Mouse (Mus musculus) limb, embryonic 11.5 days (tissue): Measurements from ENCODE around the gene Sat1. TPM values are rescaled to one million over a fixed set of nuclear protein-coding genes. Genes with fewer than 3 reads are reported as not detected.

ENCODE experiments used
- ATAC-seq: fragments of 200-750 bp; cut with Nextera tagmentation; 2 replicates; pipeline ENCODE4 v1.8.0; 2017; ENCODE audit warnings: low read depth; ENCODE audit not compliant: insufficient number of reproducible peaks, low FRiP score, low TSS enrichment
- DNase-seq: peaks from one replicate; pipeline ENCODE4 v3.0.0-alpha.2; 2015; ENCODE audit warnings: low spot score
- H3K27ac ChIP-seq: fragments of 300-500 bp; sonication (generic); replicated peaks from 2 replicates; pipeline ENCODE4 v1.5.1; 2014; ENCODE audit warnings: low read depth, mild to moderate bottlenecking, low read length
- H3K27me3 ChIP-seq: fragments of 300-500 bp; sonication (generic); 2 replicates; pipeline ENCODE4 v1.6.1; 2014; ENCODE audit warnings: mild to moderate bottlenecking, low read length, mixed read lengths; ENCODE audit not compliant: control insufficient read depth, insufficient read depth
- H3K36me3 ChIP-seq: fragments of 300-500 bp; sonication (generic); 2 replicates; pipeline ENCODE4 v1.6.1; 2014; ENCODE audit warnings: mild to moderate bottlenecking, low read length, moderate library complexity, mixed read lengths; ENCODE audit not compliant: control insufficient read depth, insufficient read depth
- H3K4me1 ChIP-seq: fragments of 300-500 bp; sonication (generic); 2 replicates; pipeline ENCODE4 v1.6.1; 2014; ENCODE audit warnings: low read length, mixed read lengths; ENCODE audit not compliant: control insufficient read depth, insufficient read depth
- H3K4me2 ChIP-seq: fragments of 300-500 bp; sonication (generic); 2 replicates; pipeline ENCODE4 v1.6.1; 2014; ENCODE audit warnings: low read depth, mild to moderate bottlenecking, moderate library complexity; ENCODE audit not compliant: severe bottlenecking
- H3K4me3 ChIP-seq: fragments of 300-500 bp; sonication (generic); 2 replicates; pipeline ENCODE4 v1.5.1; 2014; ENCODE audit warnings: low read depth, low read length
- H3K9ac ChIP-seq: fragments of 300-500 bp; sonication (generic); 2 replicates; pipeline ENCODE4 v1.6.1; 2014; ENCODE audit warnings: mild to moderate bottlenecking, low read length
- H3K9me3 ChIP-seq: fragments of 300-500 bp; sonication (generic); 2 replicates; pipeline ENCODE4 v1.6.1; 2016; ENCODE audit warnings: low read length; ENCODE audit not compliant: control insufficient read depth
- WGBS: fragments of 180-500 bp; shearing (Covaris S2); extraction: QIAGEN DNeasy Blood & Tissue Kit; methylation state at CpG from one replicate; pipeline ENCODE4 v1.1.7; 2014; 5-methylcytosine and 5-hydroxymethylcytosine counted together
- polyA plus RNA-seq: library from polyadenylated mRNA; unstranded; fragments of >200 nt; fragmentation: Nextera tagmentation; extraction: Ambion mirVana; gene quantifications from 2 replicates; pipeline ENCODE4 v1.2.1, GENCODE M21; 2014

The Sat1 gene
- polyA plus RNA-seq, 1 experiment from 2014 or later: 76.0 TPM

DNA sequence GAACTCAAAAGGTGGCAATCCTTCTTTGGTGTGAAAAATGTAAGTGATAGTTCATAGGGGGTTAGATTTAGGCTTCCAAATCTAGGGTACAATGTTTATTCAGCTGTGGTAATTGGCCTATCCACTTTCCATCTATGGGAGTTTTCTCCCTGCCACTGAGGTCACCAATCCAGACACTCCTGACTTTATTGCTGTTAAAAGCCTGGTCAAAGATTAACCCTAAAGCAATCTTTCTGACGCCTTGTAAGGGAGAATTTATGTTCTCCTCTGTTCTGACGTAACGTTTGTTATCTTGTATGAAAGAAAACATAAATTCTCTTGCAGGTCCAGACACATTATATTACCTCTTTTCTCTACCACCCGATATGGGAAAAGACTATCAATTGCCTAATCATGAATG is 40.7 kb downstream of the Sat1 start:
- Histone ChIP-seq H3K27me3 (no peaks in the 10 kb centered on the region), H3K27ac (no peak overlapping the region), H3K4me2 (no peak overlapping the region), H3K4me1 (no peaks in the 10 kb centered on the region), H3K9ac (no peak overlapping the region), H3K36me3 (no peaks in the 10 kb centered on the region), H3K9me3 (no peaks in the 10 kb centered on the region), H3K4me3 (no peak overlapping the region)
- ATAC-seq (no peak), DNase-seq (no peak)
- WGBS: 46% methylated on average over 4 of the region's 4 CpGs

DNA sequence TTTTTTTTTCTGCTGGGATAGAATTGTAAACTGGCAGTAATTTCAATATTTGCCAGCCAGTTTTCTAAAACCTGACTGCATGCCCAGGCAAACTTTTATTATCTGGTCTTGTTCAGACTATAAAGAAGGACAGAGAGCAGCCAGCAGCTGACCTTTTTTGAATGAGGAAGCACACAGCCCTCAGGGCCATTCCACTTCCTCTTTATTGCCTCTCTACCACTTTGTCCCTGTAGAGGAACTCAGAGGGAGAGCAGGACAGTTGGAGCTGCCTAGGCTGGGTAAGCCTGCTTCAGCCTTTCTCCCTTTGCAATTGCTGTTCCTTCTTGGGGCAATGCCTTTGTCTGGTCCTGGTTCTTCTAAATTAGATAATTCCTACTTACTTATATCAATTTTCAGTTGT is 43.9 kb downstream of the Sat1 start:
- DNase-seq (no peak), ATAC-seq (no peak)
- Histone ChIP-seq H3K27ac (no peak overlapping the region), H3K9me3 (no peaks in the 10 kb centered on the region), H3K27me3 (no peaks in the 10 kb centered on the region), H3K36me3 (no peaks in the 10 kb centered on the region), H3K4me2 (no peak overlapping the region), H3K9ac (no peak overlapping the region), H3K4me1 (no peaks in the 10 kb centered on the region), H3K4me3 (no peak overlapping the region)

DNA sequence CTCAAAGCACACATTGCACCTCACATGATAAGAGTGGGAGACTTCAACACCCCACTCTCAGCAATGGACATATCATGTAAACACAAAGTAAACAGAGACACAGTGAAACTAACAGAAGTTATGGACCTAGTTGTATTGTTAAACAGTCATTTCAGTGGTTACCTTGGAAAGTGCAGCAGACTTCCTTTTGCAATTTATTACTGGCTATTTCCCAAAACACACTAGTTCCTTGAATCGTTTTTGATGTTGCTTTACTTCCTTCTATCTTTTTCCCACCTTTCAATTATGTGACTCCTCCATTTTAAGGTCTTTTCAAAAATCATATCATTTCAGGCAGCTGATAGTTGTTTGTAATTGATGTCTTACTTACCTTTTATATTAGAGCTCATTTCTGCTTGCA is 44.5 kb downstream of the Sat1 start:
- DNase-seq (no peak), ATAC-seq (no peak)
- Histone ChIP-seq H3K27ac (no peak overlapping the region), H3K4me1 (no peaks in the 10 kb centered on the region), H3K4me3 (no peak overlapping the region), H3K4me2 (no peak overlapping the region), H3K27me3 (no peaks in the 10 kb centered on the region), H3K9ac (no peak overlapping the region), H3K9me3 (no peaks in the 10 kb centered on the region), H3K36me3 (no peaks in the 10 kb centered on the region)
- WGBS: 64% methylated on average over 1 of the region's 1 CpGs

DNA sequence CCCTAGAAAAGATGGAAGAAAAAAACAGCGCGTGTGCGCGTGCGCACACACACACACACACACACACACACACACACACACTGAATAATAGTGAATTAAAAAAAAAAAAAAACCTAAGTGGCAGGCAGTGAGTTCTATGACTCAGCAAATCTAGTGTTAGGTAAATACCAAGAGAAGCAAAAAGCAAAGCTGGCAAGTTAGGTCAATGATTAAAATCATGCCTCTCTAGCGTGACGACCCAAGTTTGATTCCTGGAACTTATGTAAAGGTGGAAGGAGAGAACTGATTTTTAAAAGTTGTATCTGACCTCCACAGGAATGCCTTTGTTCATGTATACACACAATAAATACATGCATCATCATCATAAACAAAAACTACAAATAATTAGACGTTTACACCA is 46.4 kb downstream of the Sat1 start:
- Histone ChIP-seq H3K9me3 (no peaks in the 10 kb centered on the region), H3K36me3 (no peaks in the 10 kb centered on the region), H3K4me1 (no peaks in the 10 kb centered on the region), H3K27me3 (no peaks in the 10 kb centered on the region), H3K27ac (no peak overlapping the region), H3K4me2 (no peak overlapping the region), H3K4me3 (no peak overlapping the region), H3K9ac (no peak overlapping the region)
- no peak for DNase-seq
- 92% methylated on average over 8 of the region's 8 CpGs for WGBS
- ATAC-seq: no peak

DNA sequence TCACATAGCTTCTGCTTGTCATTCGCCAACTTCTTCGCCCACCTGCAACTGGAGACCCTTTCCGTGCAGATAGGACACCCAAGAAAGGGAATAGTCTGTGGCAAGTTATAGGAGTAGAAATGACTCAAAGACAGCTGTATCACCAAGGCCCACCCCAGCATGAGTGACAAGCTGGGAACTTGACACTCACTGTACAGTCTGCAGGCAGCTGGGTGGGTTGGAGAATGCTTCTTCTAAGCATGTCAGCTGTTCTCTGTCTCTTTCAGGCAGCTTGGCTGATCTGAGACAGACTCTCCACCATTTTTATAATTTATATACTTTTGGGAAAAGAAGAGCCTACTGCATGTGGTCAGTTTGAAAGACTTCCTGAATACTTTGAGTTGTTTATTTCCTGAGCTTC is 48.6 kb downstream of the Sat1 start:
- Histone ChIP-seq H3K4me1 (no peaks in the 10 kb centered on the region), H3K9me3 (no peaks in the 10 kb centered on the region), H3K27ac (no peak overlapping the region), H3K4me2 (no peak overlapping the region), H3K4me3 (no peak overlapping the region), H3K27me3 (no peaks in the 10 kb centered on the region), H3K36me3 (no peaks in the 10 kb centered on the region), H3K9ac (no peak overlapping the region)
- ATAC-seq (no peak), DNase-seq (no peak)
- 93% methylated on average over 3 of the region's 3 CpGs for WGBS

DNA sequence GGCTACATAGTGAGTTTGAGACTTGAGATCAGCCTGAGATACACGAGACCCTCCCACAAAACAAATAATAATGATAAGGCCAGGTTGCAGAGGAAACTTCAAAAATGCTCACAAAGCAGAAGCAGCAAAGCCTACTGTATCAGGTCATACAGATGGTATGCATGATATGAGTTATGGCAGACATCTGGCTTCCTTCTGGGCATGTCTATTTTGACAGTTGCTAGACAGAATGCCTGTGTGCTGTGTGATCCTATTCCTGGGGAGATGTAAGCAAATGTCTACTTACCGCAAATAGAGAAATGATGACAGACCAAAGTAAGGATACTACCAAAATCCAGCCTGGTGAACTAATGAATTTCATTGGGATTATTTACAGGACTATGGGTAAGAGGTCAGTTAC is 49.9 kb downstream of the Sat1 start:
- H3K9me3 ChIP-seq: no peaks in the 10 kb centered on the region
- no peaks in the 10 kb centered on the region for H3K36me3 ChIP-seq
- 89% methylated on average over 2 of the region's 2 CpGs for WGBS
- no peak for ATAC-seq
- no peak overlapping the region for H3K9ac ChIP-seq
- H3K27me3 ChIP-seq: no peaks in the 10 kb centered on the region
- DNase-seq: no peak
- H3K4me2 ChIP-seq: no peak overlapping the region
- H3K4me1 ChIP-seq: no peaks in the 10 kb centered on the region
- no peak overlapping the region for H3K4me3 ChIP-seq
- H3K27ac ChIP-seq: no peak overlapping the region

DNA sequence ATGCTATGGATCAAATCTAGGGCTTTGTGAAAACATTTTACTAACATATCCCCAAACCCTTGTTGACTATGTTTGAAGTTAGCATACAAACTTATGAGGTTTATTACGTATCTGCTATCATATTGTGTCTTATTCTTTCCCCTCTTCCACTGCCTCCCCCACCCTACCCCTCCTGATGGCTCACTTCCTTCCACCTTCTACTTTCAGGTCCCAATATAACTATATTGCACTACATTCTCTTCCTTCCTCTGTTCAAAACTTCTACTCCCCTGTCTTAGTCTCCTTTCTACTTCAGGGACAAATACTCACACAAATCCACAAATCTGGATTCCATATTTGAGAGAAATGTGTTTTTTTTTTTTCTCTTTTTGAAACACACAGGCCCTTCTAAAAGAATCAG is 52.7 kb downstream of the Sat1 start:
- Histone ChIP-seq H3K4me3 (no peak overlapping the region), H3K36me3 (no peaks in the 10 kb centered on the region), H3K9ac (no peak overlapping the region), H3K9me3 (no peaks in the 10 kb centered on the region), H3K27ac (no peak overlapping the region), H3K4me1 (no peaks in the 10 kb centered on the region), H3K27me3 (no peaks in the 10 kb centered on the region), H3K4me2 (no peak overlapping the region)
- ATAC-seq (no peak), DNase-seq (no peak)
- WGBS: 75% methylated on average over 1 of the region's 1 CpGs

Other genes starting within 250 kb of the Sat1 start
- not detected in 2 replicates for gene Magea8, start 220.6 kb downstream of the Sat1 start, polyA plus RNA-seq
- not detected in 2 replicates for gene Magea5, start 153.3 kb downstream of the Sat1 start, polyA plus RNA-seq
- gene Magea1, start 126.7 kb downstream of the Sat1 start, polyA plus RNA-seq: not detected in 2 replicates
- not detected in 2 replicates for gene Magea2, start 122.8 kb downstream of the Sat1 start, polyA plus RNA-seq
- not detected in 2 replicates for gene Cldn34b2, start 88.0 kb downstream of the Sat1 start, polyA plus RNA-seq
- gene Acot9, start 46.0 kb upstream of the Sat1 start, polyA plus RNA-seq: 22.1 and 22.7 TPM in 2 replicates
- gene Prdx4, start 124.3 kb upstream of the Sat1 start, polyA plus RNA-seq: 251 and 267 TPM in 2 replicates